Mouse (Mus musculus): Measurements from ENCODE around the gene Akr1b7. TPM values are rescaled to one million over a fixed set of nuclear protein-coding genes. Genes with fewer than 3 reads are reported as not detected.

Gene Akr1b7
- total and polyA plus RNA-seq, 3 experiments: 0.08 TPM; not detected in 2

GRCm38 (mm10) chr6:34416521-34416920, 4.4 kb downstream of the Akr1b7 start:
- Histone ChIP-seq H3K4me1 (ENCODE audit: control insufficient read depth in 1 of 2, insufficient read depth in 2 of 2) (peaks cover 0 to 8% of the 10 kb centered on the region in 2 experiments; a peak in 2 of 4 replicates), H3K9ac (ENCODE audit: insufficient read depth, low read depth) (no peak overlapping the region), H3K27ac (ENCODE audit: insufficient read depth, low read depth) (no peak overlapping the region), H3K9me3 (replicated peaks; ENCODE audit: low read length) (no peaks in the 10 kb centered on the region), H3K4me2 (ENCODE audit: insufficient read depth, low read depth, poor library complexity, severe bottlenecking) (no peak overlapping the region), H3K27me3 (replicated peaks) (no peaks in the 10 kb centered on the region), H3K36me3 (replicated peaks in 1 of 2; ENCODE audit: control insufficient read depth in 1 of 2, insufficient read depth in 1 of 2, low read length in 1 of 2) (no peaks in the 10 kb centered on the region), H3K4me3 (replicated peaks in 1 of 3; ENCODE audit: low read depth in 2 of 3, low read length in 2 of 3, poor library complexity in 1 of 3) (no peak overlapping the region), H3K79me2 (replicated peaks; ENCODE audit: control insufficient read depth, extremely low read depth, insufficient read depth, poor library complexity, severe bottlenecking) (no peaks in the 10 kb centered on the region)
- dilution Hi-C loops (cut with MboI; ENCODE audit: extremely low pct_ligation_motif_present, extremely low pct_unique_long_range_greater_than_20kb, low sequenced_read_pairs): no loop called here
- in situ Hi-C loops (cut with MboI; ENCODE audit: low pct_ligation_motif_present, low pct_unique_long_range_greater_than_20kb, low sequenced_read_pairs): no loop called here
- no peak for DNase-seq (ENCODE audit: extremely low read depth)
- no peak for TF ChIP-seq TBP (conservative IDR thresholded peaks at IDR 0.05; ENCODE audit: low read depth, low read length)
- no peak for TF ChIP-seq TCF12 (IDR thresholded peaks at IDR 0.05; ENCODE audit: low read depth, low read length)
- TF ChIP-seq USF1 (IDR thresholded peaks at IDR 0.05; ENCODE audit: low read depth, low read length): no peak
- TF ChIP-seq POLR2AphosphoS2 (IDR thresholded peaks at IDR 0.05; ENCODE audit: low read depth, low read length): no peak
- TF ChIP-seq NRF1 (IDR thresholded peaks at IDR 0.05; ENCODE audit: low read depth, low read length): no peak
- no peak for TF ChIP-seq HCFC1 (IDR thresholded peaks at IDR 0.05; ENCODE audit: low read depth, low read length)
- TF ChIP-seq POLR2A (IDR thresholded peaks at IDR 0.05; ENCODE audit: low read depth, low read length): no peak
- TF ChIP-seq ZMIZ1 (IDR thresholded peaks at IDR 0.05; ENCODE audit: low read depth, low read length): no peak
- no peak for TF ChIP-seq USF2 (conservative IDR thresholded peaks at IDR 0.05; ENCODE audit: low read depth, low read length)
- TF ChIP-seq MAFK (IDR thresholded peaks at IDR 0.05; ENCODE audit: insufficient replicate concordance, low read length): no peak
- no peak for TF ChIP-seq BHLHE40 (IDR thresholded peaks at IDR 0.05; ENCODE audit: low read depth, low read length)
- no peak for TF ChIP-seq CHD2 (IDR thresholded peaks at IDR 0.05; ENCODE audit: low read length)
- no peak for TF ChIP-seq MXI1 (IDR thresholded peaks at IDR 0.05; ENCODE audit: low read depth, low read length)
- TF ChIP-seq ETS1 (conservative IDR thresholded peaks at IDR 0.05; ENCODE audit: low read depth, low read length): no peak
- TF ChIP-seq ZNF384 (IDR thresholded peaks at IDR 0.05; ENCODE audit: low read depth, low read length): no peak
- no peak for TF ChIP-seq ZC3H11A (IDR thresholded peaks at IDR 0.05; ENCODE audit: low read depth, low read length)
- TF ChIP-seq ZKSCAN1 (IDR thresholded peaks at IDR 0.05; ENCODE audit: borderline replicate concordance, low read depth, low read length): no peak
- TF ChIP-seq ELF1 (IDR thresholded peaks at IDR 0.05; ENCODE audit: low read depth, low read length): no peak
- no peak for TF ChIP-seq JUN (IDR thresholded peaks at IDR 0.05; ENCODE audit: insufficient read depth, low read depth, low read length)
- TF ChIP-seq RCOR1 (conservative IDR thresholded peaks at IDR 0.05; ENCODE audit: low read depth, low read length): no peak

GRCm38 (mm10) chr6:34419071-34419470, 6.9 kb downstream of the Akr1b7 start:
- TF ChIP-seq GABPA (IDR thresholded peaks at IDR 0.05; ENCODE audit: insufficient replicate concordance, low read depth, low read length): no peak
- TF ChIP-seq MXI1 (IDR thresholded peaks at IDR 0.05; ENCODE audit: low read depth, low read length): no peak
- TF ChIP-seq JUN (IDR thresholded peaks at IDR 0.05; ENCODE audit: insufficient read depth, low read depth, low read length): no peak
- TF ChIP-seq TBP (conservative IDR thresholded peaks at IDR 0.05; ENCODE audit: low read depth, low read length): no peak
- TF ChIP-seq NELFE (IDR thresholded peaks at IDR 0.05; ENCODE audit: low read depth, low read length): no peak
- TF ChIP-seq USF1 (IDR thresholded peaks at IDR 0.05; ENCODE audit: low read depth, low read length): no peak
- Histone ChIP-seq H3K27ac (ENCODE audit: insufficient read depth, low read depth) (no peak overlapping the region), H3K27me3 (replicated peaks) (no peaks in the 10 kb centered on the region), H3K4me2 (ENCODE audit: insufficient read depth, low read depth, poor library complexity, severe bottlenecking) (no peak overlapping the region), H3K79me2 (replicated peaks; ENCODE audit: control insufficient read depth, extremely low read depth, insufficient read depth, poor library complexity, severe bottlenecking) (no peaks in the 10 kb centered on the region), H3K4me3 (replicated peaks in 1 of 3; ENCODE audit: low read depth in 2 of 3, low read length in 2 of 3, poor library complexity in 1 of 3) (no peak overlapping the region), H3K4me1 (ENCODE audit: control insufficient read depth in 1 of 2, insufficient read depth in 2 of 2) (no peaks in the 10 kb centered on the region; a peak in 2 of 4 replicates), H3K36me3 (replicated peaks in 1 of 2; ENCODE audit: control insufficient read depth in 1 of 2, insufficient read depth in 1 of 2, low read length in 1 of 2) (no peaks in the 10 kb centered on the region), H3K9ac (ENCODE audit: insufficient read depth, low read depth) (no peak overlapping the region), H3K9me3 (replicated peaks; ENCODE audit: low read length) (no peaks in the 10 kb centered on the region)
- dilution Hi-C loops (cut with MboI; ENCODE audit: extremely low pct_ligation_motif_present, extremely low pct_unique_long_range_greater_than_20kb, low sequenced_read_pairs) (no loop called here), in situ Hi-C loops (cut with MboI; ENCODE audit: low pct_ligation_motif_present, low pct_unique_long_range_greater_than_20kb, low sequenced_read_pairs) (no loop called here)
- no peak for DNase-seq (ENCODE audit: extremely low read depth)

All from CH12.LX (cell line).